8 mouse cellular contexts compared by ENCODE assay signal in genomic region chr11:4946947-4947812, GRCm38 (mm10). TPM values are rescaled to one million over a fixed set of nuclear protein-coding genes. Genes with fewer than 3 reads are reported as not detected.
DNase-seq lines count a peak whose midpoint lies in the region; ATAC-seq and TF ChIP-seq lines count a peak whose summit lies in the region.

No protein-coding gene starts in this region.

- TF ChIP-seq POLR2A in olfactory bulb, adult 2 months (IDR thresholded peaks at IDR 0.05; ENCODE audit: insufficient read depth, low read depth, low read length) = peak; percentile 55

- peaks cover 90% of the 10 kb centered on the region for H3K27me3 ChIP-seq in forebrain, embryonic 10.5 days (ENCODE audit: poor library complexity, severe bottlenecking)
- peaks cover 59% of the 10 kb centered on the region for H3K27me3 ChIP-seq in hindbrain, embryonic 11.5 days (ENCODE audit: control insufficient read depth, insufficient read depth, low read length)
- H3K27me3 ChIP-seq in lung, embryonic 14.5 days (ENCODE audit: insufficient read depth, low read length) = peaks cover 64% of the 10 kb centered on the region

- peak overlapping the region; percentile 93 for H3K4me2 ChIP-seq in hindbrain, embryonic 11.5 days (replicated peaks; ENCODE audit: low read depth, low read length)
- H3K4me2 ChIP-seq in lung, embryonic 14.5 days = peak overlapping the region; percentile 81

- no peaks in the 10 kb centered on the region for H3K9me3 ChIP-seq in forebrain, embryonic 10.5 days
- no peaks in the 10 kb centered on the region for H3K9me3 ChIP-seq in hindbrain, embryonic 11.5 days (ENCODE audit: control insufficient read depth, low read length)
- H3K9me3 ChIP-seq in lung, embryonic 14.5 days (ENCODE audit: low read depth, low read length) = no peaks in the 10 kb centered on the region

- H3K36me3 ChIP-seq in forebrain, embryonic 10.5 days (replicated peaks) = no peaks in the 10 kb centered on the region
- H3K36me3 ChIP-seq in hindbrain, embryonic 11.5 days (ENCODE audit: control insufficient read depth, insufficient read depth, low read length) = no peaks in the 10 kb centered on the region
- no peaks in the 10 kb centered on the region for H3K36me3 ChIP-seq in lung, embryonic 14.5 days (ENCODE audit: insufficient read depth)

- WGBS in forebrain, embryonic 10.5 days = under 1% methylated on average over 120 of the region's 120 CpGs
- WGBS in hindbrain, embryonic 11.5 days = under 1% methylated on average over 87 of the region's 120 CpGs
- under 1% methylated on average over 113 of the region's 120 CpGs for WGBS in lung, embryonic 14.5 days
- WGBS in olfactory bulb, adult 2 months = under 1% methylated on average over 120 of the region's 120 CpGs

- peaks cover 20% of the 10 kb centered on the region for H3K4me1 ChIP-seq in forebrain, embryonic 10.5 days
- H3K4me1 ChIP-seq in hindbrain, embryonic 11.5 days (replicated peaks; ENCODE audit: control insufficient read depth, insufficient read depth, low read length) = peaks cover 10% of the 10 kb centered on the region
- peaks cover 6% of the 10 kb centered on the region; the same call in 1 of the 2 replicates for H3K4me1 ChIP-seq in lung, embryonic 14.5 days (ENCODE audit: insufficient read depth)
- H3K4me1 ChIP-seq in olfactory bulb, adult 2 months (ENCODE audit: control insufficient read depth, insufficient read depth, low read length) = peaks cover 35% of the 10 kb centered on the region

- DNase-seq in CD4-positive, CD25-positive, alpha-beta regulatory T cell, adult 2 months (ENCODE audit: low read depth, low spot score) = peak; percentile 94
- peak; percentile 62 for DNase-seq in adrenal gland, postnatal 14 days
- DNase-seq in forebrain, embryonic 10.5 days (ENCODE audit: extremely low spot score, low spot score) = peak; percentile 42
- peak; percentile 74 for DNase-seq in hindbrain, embryonic 11.5 days (ENCODE audit: low spot score)
- peak; percentile 92 for DNase-seq in layer of hippocampus, adult 9-11 months
- DNase-seq in lung, embryonic 14.5 days = peak; percentile 70
- DNase-seq in thymus, postnatal 0 days (ENCODE audit: low spot score) = peak; percentile 84

- H3K4me3 ChIP-seq in forebrain, embryonic 10.5 days = peak overlapping the region; percentile 58
- H3K4me3 ChIP-seq in hindbrain, embryonic 11.5 days (ENCODE audit: low read depth, low read length) = peak overlapping the region; percentile 49
- peak overlapping the region; percentile 45 for H3K4me3 ChIP-seq in lung, embryonic 14.5 days (ENCODE audit: low read depth, low read length)
- H3K4me3 ChIP-seq in olfactory bulb, adult 2 months (ENCODE audit: insufficient read depth, low read depth, low read length) = peak overlapping the region; percentile 70

- peak overlapping the region; percentile 57 for H3K9ac ChIP-seq in hindbrain, embryonic 11.5 days (ENCODE audit: low read depth, low read length)
- H3K9ac ChIP-seq in lung, embryonic 14.5 days = peak overlapping the region; percentile 6; the same call in 1 of the 2 replicates

- H3K27ac ChIP-seq in forebrain, embryonic 10.5 days = peak overlapping the region; percentile 49
- H3K27ac ChIP-seq in hindbrain, embryonic 11.5 days (ENCODE audit: low read depth, low read length) = peak overlapping the region; percentile 51
- no peak overlapping the region for H3K27ac ChIP-seq in lung, embryonic 14.5 days (ENCODE audit: low read depth)
- H3K27ac ChIP-seq in olfactory bulb, adult 2 months (ENCODE audit: insufficient read depth, low read depth, low read length) = peak overlapping the region; percentile 41

- TF ChIP-seq CTCF in lung, embryonic 14.5 days (IDR thresholded peaks at IDR 0.05; ENCODE audit: low read depth) = peak; percentile 38; the same call in 1 of the 2 replicates
- peak; percentile 5; the same call in 1 of the 2 replicates for TF ChIP-seq CTCF in olfactory bulb, adult 2 months (IDR thresholded peaks at IDR 0.05; ENCODE audit: insufficient read depth, low read depth, low read length)

- peak; percentile 83 for ATAC-seq in hindbrain, embryonic 11.5 days (ENCODE audit: low FRiP score)
- ATAC-seq in lung, embryonic 14.5 days (ENCODE audit: insufficient read depth) = peak; percentile 56

RNA-seq across cellular contexts. Expression of gene Nefh, which starts 0.7 kb away (rescaled TPM):
- 1.8 and 2.8 TPM in 2 replicates for total RNA-seq in adrenal gland, postnatal 14 days (2021)
- 0.11 and 0.17 TPM in 2 replicates for polyA plus RNA-seq in forebrain, embryonic 10.5 days (2016; fragmentation: Nextera tagmentation; extraction: Ambion mirVana)
- 0.82 and 1.2 TPM in 2 replicates for polyA plus RNA-seq in hindbrain, embryonic 11.5 days (2014; fragmentation: Nextera tagmentation; extraction: Ambion mirVana)
- polyA plus RNA-seq in lung, embryonic 14.5 days (2014; fragmentation: Nextera tagmentation; extraction: Ambion mirVana) = 0.35 and 0.36 TPM in 2 replicates
- polyA plus RNA-seq in olfactory bulb, adult 2 months (2012; ENCODE audit: insufficient read depth, insufficient read length, low replicate concordance, missing spikeins) = not detected in 2 replicates
- 3.1 and 3.9 TPM in 2 replicates for polyA plus RNA-seq in thymus, postnatal 0 days (2015; fragmentation: Nextera tagmentation; extraction: Ambion mirVana)

RNA-seq across cellular contexts. Expression of gene Ap1b1, which starts 39.4 kb away (rescaled TPM):
- 59.5 and 77.4 TPM in 2 replicates for total RNA-seq in adrenal gland, postnatal 14 days (2021)
- 61.5 and 64.3 TPM in 2 replicates for polyA plus RNA-seq in forebrain, embryonic 10.5 days (2016; fragmentation: Nextera tagmentation; extraction: Ambion mirVana)
- polyA plus RNA-seq in hindbrain, embryonic 11.5 days (2014; fragmentation: Nextera tagmentation; extraction: Ambion mirVana) = 60.7 and 61.3 TPM in 2 replicates
- polyA plus RNA-seq in lung, embryonic 14.5 days (2014; fragmentation: Nextera tagmentation; extraction: Ambion mirVana) = 45.6 and 48.9 TPM in 2 replicates
- 603 TPM in 1 of 2 replicates, not detected in the other for polyA plus RNA-seq in olfactory bulb, adult 2 months (2012; ENCODE audit: insufficient read depth, insufficient read length, low replicate concordance, missing spikeins)
- 56.7 and 59.0 TPM in 2 replicates for polyA plus RNA-seq in thymus, postnatal 0 days (2015; fragmentation: Nextera tagmentation; extraction: Ambion mirVana)

RNA-seq across cellular contexts. Expression of gene Thoc5, which starts 52.1 kb away (rescaled TPM):
- 29.9 and 34.6 TPM in 2 replicates for total RNA-seq in adrenal gland, postnatal 14 days (2021)
- 56.8 and 58.2 TPM in 2 replicates for polyA plus RNA-seq in forebrain, embryonic 10.5 days (2016; fragmentation: Nextera tagmentation; extraction: Ambion mirVana)
- 61.9 and 64.7 TPM in 2 replicates for polyA plus RNA-seq in hindbrain, embryonic 11.5 days (2014; fragmentation: Nextera tagmentation; extraction: Ambion mirVana)
- 37.7 and 43.4 TPM in 2 replicates for polyA plus RNA-seq in lung, embryonic 14.5 days (2014; fragmentation: Nextera tagmentation; extraction: Ambion mirVana)
- not detected in 2 replicates for polyA plus RNA-seq in olfactory bulb, adult 2 months (2012; ENCODE audit: insufficient read depth, insufficient read length, low replicate concordance, missing spikeins)
- polyA plus RNA-seq in thymus, postnatal 0 days (2015; fragmentation: Nextera tagmentation; extraction: Ambion mirVana) = 35.4 and 37.7 TPM in 2 replicates

Comparison
In these comparisons a context has a peak if more than half of its experiments do, and no peak if none do; other contexts are left out.
1. DNase-seq: peak in every context shown above with its lines; median percentile 94 in CD4-positive, CD25-positive, alpha-beta regulatory T cell, adult 2 months; 92 in layer of hippocampus, adult 9-11 months; 84 in thymus, postnatal 0 days; 74 in hindbrain, embryonic 11.5 days; 70 in lung, embryonic 14.5 days; 62 in adrenal gland, postnatal 14 days; 42 in forebrain, embryonic 10.5 days.
2. RNA of gene Thoc5, which starts 52.1 kb away (polyA plus RNA-seq): 61.9 to 64.7 TPM in hindbrain, embryonic 11.5 days, 56.8 to 58.2 TPM in forebrain, embryonic 10.5 days, 37.7 to 43.4 TPM in lung, embryonic 14.5 days and 35.4 to 37.7 TPM in thymus, postnatal 0 days; not detected in olfactory bulb, adult 2 months; every median in the first group is over 10 times any median in the second.
3. Peak in every context shown above with its lines, with median percentiles within 50 percentile points of each other: H3K4me3 ChIP-seq.